Mouse (Mus musculus) forebrain, embryonic 13.5 days (tissue): Measurements from ENCODE around the gene Ncan. TPM values are rescaled to one million over a fixed set of nuclear protein-coding genes. Genes with fewer than 3 reads are reported as not detected.

Source experiments
- ATAC-seq: fragments of 200-750 bp; cut with Nextera tagmentation; 2 replicates; pipeline ENCODE4 v1.8.0; 2017
- H3K27ac ChIP-seq: fragments of 300-500 bp; sonication (generic); 2 replicates; pipeline ENCODE4 v1.5.1; 2015; ENCODE audit warnings: inconsistent platforms, mild to moderate bottlenecking, moderate library complexity
- H3K27me3 ChIP-seq: fragments of 300-500 bp; sonication (generic); 2 replicates; pipeline ENCODE4 v1.6.1; 2015; ENCODE audit warnings: mild to moderate bottlenecking, inconsistent platforms
- H3K36me3 ChIP-seq: fragments of 300-500 bp; sonication (generic); 2 replicates; pipeline ENCODE4 v1.6.1; 2015; ENCODE audit warnings: mild to moderate bottlenecking, inconsistent platforms; ENCODE audit not compliant: poor library complexity, severe bottlenecking
- H3K4me1 ChIP-seq: fragments of 300-500 bp; sonication (generic); 2 replicates; pipeline ENCODE4 v1.6.1; 2015; ENCODE audit warnings: inconsistent platforms
- H3K4me2 ChIP-seq: fragments of 300-500 bp; sonication (generic); 2 replicates; pipeline ENCODE4 v1.6.1; 2015; ENCODE audit warnings: inconsistent platforms, mild to moderate bottlenecking, moderate library complexity
- H3K4me3 ChIP-seq: fragments of 300-500 bp; sonication (generic); 2 replicates; pipeline ENCODE4 v1.5.1; 2015; ENCODE audit warnings: mild to moderate bottlenecking, inconsistent platforms
- H3K9ac ChIP-seq: fragments of 300-500 bp; sonication (generic); 2 replicates; pipeline ENCODE4 v1.6.1; 2015; ENCODE audit warnings: mild to moderate bottlenecking, inconsistent platforms
- H3K9me3 ChIP-seq: fragments of 300-500 bp; sonication (generic); replicated peaks from 2 replicates; pipeline ENCODE4 v1.6.1; 2016; ENCODE audit warnings: inconsistent platforms
- WGBS: fragments of 180-500 bp; shearing (Covaris S2); methylation state at CpG from one replicate; pipeline ENCODE4 v1.1.7; 2015; 5-methylcytosine and 5-hydroxymethylcytosine counted together
- polyA plus RNA-seq: library from polyadenylated mRNA; unstranded; fragments of >200 nt; fragmentation: Nextera tagmentation; extraction: Ambion mirVana; gene quantifications from 2 replicates; pipeline ENCODE4 v1.2.1, GENCODE M21; 2015

Ncan gene
- polyA plus RNA-seq, 1 experiment from 2014 or later, result 102 TPM

GRCm38 (mm10) chr8:70099276-70099675 is 21.4 kb downstream of the Ncan start:
- ATAC-seq, result no peak
- no peaks in the 10 kb centered on the region for H3K4me1 ChIP-seq
- H3K9ac ChIP-seq, result no peak overlapping the region
- no peak overlapping the region for H3K4me2 ChIP-seq
- H3K4me3 ChIP-seq, result no peak overlapping the region
- WGBS, result 73% methylated on average over 8 of the region's 8 CpGs
- H3K27ac ChIP-seq, result no peak overlapping the region
- H3K9me3 ChIP-seq, result peaks cover 7% of the 10 kb centered on the region; the same call in 1 of the 2 replicates
- peaks cover 98% of the 10 kb centered on the region for H3K36me3 ChIP-seq
- H3K27me3 ChIP-seq, result no peaks in the 10 kb centered on the region

- peaks cover 26% of the 10 kb centered on the region for H3K27me3 ChIP-seq
- peaks cover 18% of the 10 kb centered on the region for H3K4me1 ChIP-seq
- H3K9ac ChIP-seq, result no peak overlapping the region
- ATAC-seq, result no peak
- peaks cover 48% of the 10 kb centered on the region for H3K36me3 ChIP-seq
- H3K4me2 ChIP-seq, result no peak overlapping the region
- 67% methylated on average over 8 of the region's 8 CpGs for WGBS
- no peak overlapping the region for H3K4me3 ChIP-seq
- H3K27ac ChIP-seq, result no peak overlapping the region
- H3K9me3 ChIP-seq, result 0 out of 2 replicates have a peak, but pooled peaks cover under 1% of the 10 kb centered on the region
These were observed 27.9 kb downstream of the Ncan start for GRCm38 (mm10) chr8:70092786-70093185.

- peaks cover 60% of the 10 kb centered on the region for H3K27me3 ChIP-seq
- H3K4me3 ChIP-seq, result no peak overlapping the region
- peaks cover 24% of the 10 kb centered on the region for H3K4me1 ChIP-seq
- H3K4me2 ChIP-seq, result no peak overlapping the region
- peaks cover 15% of the 10 kb centered on the region for H3K36me3 ChIP-seq
- no peaks in the 10 kb centered on the region for H3K9me3 ChIP-seq
- H3K9ac ChIP-seq, result no peak overlapping the region
- WGBS, result 57% methylated on average over 9 of the region's 9 CpGs
- 0 out of 2 replicates have a peak, but pooled peaks have one; percentile 5 for ATAC-seq
- H3K27ac ChIP-seq, result no peak overlapping the region
These were observed 31.2 kb downstream of the Ncan start for GRCm38 (mm10) chr8:70089296-70089960.

GRCm38 (mm10) chr8:70087836-70088650 is 32.6 kb downstream of the Ncan start:
- no peak overlapping the region for H3K27ac ChIP-seq
- ATAC-seq, result peak; percentile 83
- H3K4me1 ChIP-seq, result peaks cover 38% of the 10 kb centered on the region
- 0 out of 2 replicates have a peak, but pooled peaks cover 1% of the 10 kb centered on the region for H3K36me3 ChIP-seq
- H3K4me2 ChIP-seq, result peak overlapping the region; percentile 77
- peak overlapping the region; percentile 61 for H3K9ac ChIP-seq
- H3K9me3 ChIP-seq, result no peaks in the 10 kb centered on the region
- peaks cover 74% of the 10 kb centered on the region for H3K27me3 ChIP-seq
- 3% methylated on average over 56 of the region's 56 CpGs for WGBS
- H3K4me3 ChIP-seq, result peak overlapping the region; percentile 39

GRCm38 (mm10) chr8:70087237-70087636 is 33.4 kb downstream of the Ncan start:
- WGBS, result 2% methylated on average over 7 of the region's 7 CpGs
- peak overlapping the region; percentile 77; the same call in 1 of the 2 replicates for H3K4me2 ChIP-seq
- H3K27me3 ChIP-seq, result peaks cover 82% of the 10 kb centered on the region
- peaks cover 38% of the 10 kb centered on the region for H3K4me1 ChIP-seq
- no peaks in the 10 kb centered on the region for H3K9me3 ChIP-seq
- no peaks in the 10 kb centered on the region for H3K36me3 ChIP-seq
- H3K9ac ChIP-seq, result no peak overlapping the region
- ATAC-seq, result no peak
- H3K4me3 ChIP-seq, result no peak overlapping the region
- H3K27ac ChIP-seq, result no peak overlapping the region

GRCm38 (mm10) chr8:70086151-70086550 is 34.5 kb downstream of the Ncan start:
- H3K9me3 ChIP-seq, result no peaks in the 10 kb centered on the region
- peaks cover 38% of the 10 kb centered on the region for H3K4me1 ChIP-seq
- no peak overlapping the region for H3K4me2 ChIP-seq
- peaks cover 91% of the 10 kb centered on the region for H3K27me3 ChIP-seq
- WGBS, result 44% methylated on average over 1 of the region's 1 CpGs
- H3K27ac ChIP-seq, result no peak overlapping the region
- ATAC-seq, result no peak
- H3K9ac ChIP-seq, result no peak overlapping the region
- H3K4me3 ChIP-seq, result no peak overlapping the region
- no peaks in the 10 kb centered on the region for H3K36me3 ChIP-seq

- WGBS, result 1% methylated on average over 70 of the region's 71 CpGs
- Histone ChIP-seq H3K9me3 (no peaks in the 10 kb centered on the region), H3K27ac (no peak overlapping the region), H3K9ac (peak overlapping the region; percentile 48), H3K4me3 (peak overlapping the region; percentile 37), H3K36me3 (no peaks in the 10 kb centered on the region), H3K4me1 (peaks cover 30% of the 10 kb centered on the region), H3K4me2 (peak overlapping the region; percentile 60), H3K27me3 (peaks cover 81% of the 10 kb centered on the region)
- no peak for ATAC-seq
These were observed 36.2 kb downstream of the Ncan start for GRCm38 (mm10) chr8:70084191-70085065.

- Histone ChIP-seq H3K9me3 (no peaks in the 10 kb centered on the region), H3K9ac (peak within 1 kb of the TSS; percentile 48), H3K27ac (no peak within 1 kb of the TSS), H3K36me3 (no peaks in the 10 kb centered on the region), H3K4me2 (peak within 1 kb of the TSS; percentile 60), H3K4me1 (peaks cover 25% of the 10 kb centered on the region), H3K27me3 (peaks cover 69% of the 10 kb centered on the region), H3K4me3 (peak within 1 kb of the TSS; percentile 37)
- ATAC-seq, result no peak
- under 1% methylated on average over 24 of the region's 26 CpGs for WGBS
These were observed 37.4 kb downstream of the Ncan start, which contains the start of gene Hapln4 for GRCm38 (mm10) chr8:70083285-70083684. Hapln4 (plus strand) TSS chr8:70083457.

- H3K4me1 ChIP-seq, result peaks cover 18% of the 10 kb centered on the region
- no peak for ATAC-seq
- H3K4me3 ChIP-seq, result no peak overlapping the region
- H3K9ac ChIP-seq, result no peak overlapping the region
- no peaks in the 10 kb centered on the region for H3K9me3 ChIP-seq
- H3K27me3 ChIP-seq, result peaks cover 56% of the 10 kb centered on the region
- no peak overlapping the region for H3K4me2 ChIP-seq
- no peak overlapping the region for H3K27ac ChIP-seq
- peaks cover 7% of the 10 kb centered on the region; the same call in 1 of the 2 replicates for H3K36me3 ChIP-seq
- WGBS, result 93% methylated on average over 2 of the region's 2 CpGs
These were observed 38.7 kb downstream of the Ncan start for GRCm38 (mm10) chr8:70081976-70082375.

GRCm38 (mm10) chr8:70073682-70074081 is 47.0 kb downstream of the Ncan start:
- no peak overlapping the region for H3K9ac ChIP-seq
- H3K4me3 ChIP-seq, result no peak overlapping the region
- WGBS, result 93% methylated on average over 1 of the region's 1 CpGs
- H3K36me3 ChIP-seq, result peaks cover 44% of the 10 kb centered on the region
- H3K27me3 ChIP-seq, result no peaks in the 10 kb centered on the region
- no peak overlapping the region for H3K27ac ChIP-seq
- no peaks in the 10 kb centered on the region for H3K9me3 ChIP-seq
- H3K4me2 ChIP-seq, result no peak overlapping the region
- no peak for ATAC-seq
- H3K4me1 ChIP-seq, result no peaks in the 10 kb centered on the region

GRCm38 (mm10) chr8:70073120-70073519 is 47.6 kb downstream of the Ncan start:
- no peaks in the 10 kb centered on the region for H3K9me3 ChIP-seq
- no peak for ATAC-seq
- no peak overlapping the region for H3K4me3 ChIP-seq
- no peaks in the 10 kb centered on the region for H3K4me1 ChIP-seq
- no peaks in the 10 kb centered on the region for H3K27me3 ChIP-seq
- H3K9ac ChIP-seq, result no peak overlapping the region
- peak overlapping the region; percentile 25; the same call in 1 of the 2 replicates for H3K4me2 ChIP-seq
- H3K36me3 ChIP-seq, result peaks cover 49% of the 10 kb centered on the region
- no peak overlapping the region for H3K27ac ChIP-seq
- WGBS, result 67% methylated on average over 8 of the region's 8 CpGs
